Mouse (Mus musculus) G1E (cell line): ENCODE data around the gene Mroh2a.

ENCODE experiments used
- CTCF ChIP-seq: IDR thresholded peaks from 2 replicates; pipeline ENCODE4 v1.5.1; 2012; ENCODE audit warnings: low read depth, low read length, inconsistent platforms, mixed read lengths
- GATA1 ChIP-seq: IDR thresholded peaks from 2 replicates; pipeline ENCODE4 v1.6.1; 2012; ENCODE audit warnings: borderline replicate concordance, low read length, inconsistent platforms, mixed read lengths
- POLR2AphosphoS5 ChIP-seq: IDR thresholded peaks from 2 replicates; pipeline ENCODE4 v1.6.1; 2012; ENCODE audit warnings: low read depth, low read length, inconsistent platforms; ENCODE audit not compliant: insufficient replicate concordance
- TAL1 ChIP-seq: conservative IDR thresholded peaks from 2 replicates; pipeline ENCODE4 v1.6.1; 2012; ENCODE audit warnings: low read depth, low read length, inconsistent platforms, mixed read lengths

DNA sequence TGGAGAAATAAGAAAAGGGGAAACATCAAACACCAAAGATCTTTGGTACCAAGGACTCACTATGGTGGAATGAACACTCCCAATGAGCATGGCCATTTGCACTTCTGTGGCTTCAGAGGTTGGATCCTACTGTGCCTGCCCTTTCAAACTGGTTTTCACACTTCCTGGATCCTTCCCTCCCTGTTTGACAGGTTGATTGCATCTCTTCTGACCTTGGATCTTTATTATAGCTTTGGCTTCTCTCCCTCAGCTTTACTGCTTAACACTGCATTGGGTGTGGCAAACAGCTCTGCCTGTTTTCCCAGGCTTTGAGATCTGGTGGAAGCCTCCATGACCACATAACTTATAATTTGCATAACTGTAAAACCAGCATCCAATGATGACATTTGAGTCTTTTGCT is 6.5 kb upstream of the Mroh2a start:
- TF ChIP-seq CTCF = no peak
- no peak for TF ChIP-seq GATA1
- no peak for TF ChIP-seq TAL1
- no peak for TF ChIP-seq POLR2AphosphoS5
